Mouse (Mus musculus) liver, embryonic 13.5 days (tissue): ENCODE data around the gene Aaed1. TPM values are rescaled to one million over a fixed set of nuclear protein-coding genes. Genes with fewer than 3 reads are reported as not detected.

Experiments
- ATAC-seq: fragments of 200-750 bp; cut with Nextera tagmentation; 2 replicates; pipeline ENCODE4 v1.8.0; 2017; ENCODE audit warnings: low read depth, mild to moderate bottlenecking, moderate number of reproducible peaks, moderate library complexity
- DNase-seq: peaks from one replicate; pipeline ENCODE4 v3.0.0; 2022
- H3K27ac ChIP-seq: fragments of 300-500 bp; sonication (generic); 2 replicates; pipeline ENCODE4 v1.5.1; 2015; ENCODE audit warnings: moderate library complexity, mild to moderate bottlenecking, inconsistent platforms
- H3K27me3 ChIP-seq: fragments of 300-500 bp; sonication (generic); 2 replicates; pipeline ENCODE4 v1.6.1; 2015; ENCODE audit warnings: mild to moderate bottlenecking, inconsistent platforms
- H3K36me3 ChIP-seq: fragments of 300-500 bp; sonication (generic); 2 replicates; pipeline ENCODE4 v1.6.1; 2015; ENCODE audit warnings: mild to moderate bottlenecking, inconsistent platforms
- H3K4me1 ChIP-seq: fragments of 300-500 bp; sonication (generic); replicated peaks from 2 replicates; pipeline ENCODE4 v1.6.1; 2015; ENCODE audit warnings: inconsistent platforms
- H3K4me2 ChIP-seq: fragments of 300-500 bp; sonication (generic); 2 replicates; pipeline ENCODE4 v1.6.1; 2015; ENCODE audit warnings: inconsistent platforms, mild to moderate bottlenecking, moderate library complexity
- H3K4me3 ChIP-seq: fragments of 300-500 bp; sonication (generic); replicated peaks from 2 replicates; pipeline ENCODE4 v1.5.1; 2015; ENCODE audit warnings: mild to moderate bottlenecking, inconsistent platforms
- H3K9ac ChIP-seq: fragments of 300-500 bp; sonication (generic); 2 replicates; pipeline ENCODE4 v1.6.1; 2015; ENCODE audit warnings: mild to moderate bottlenecking, inconsistent platforms
- H3K9me3 ChIP-seq: fragments of 300-500 bp; sonication (generic); replicated peaks from 2 replicates; pipeline ENCODE4 v1.6.1; 2016; ENCODE audit warnings: inconsistent platforms
- WGBS: fragments of 180-500 bp; shearing (Covaris S2); methylation state at CpG from one replicate; pipeline ENCODE4 v1.1.7; 2015; ENCODE audit not compliant: insufficient replicate concordance; 5-methylcytosine and 5-hydroxymethylcytosine counted together
- polyA plus RNA-seq: library from polyadenylated mRNA; unstranded; fragments of >200 nt; fragmentation: Nextera tagmentation; extraction: Ambion mirVana; gene quantifications from 2 replicates; pipeline ENCODE4 v1.2.1, GENCODE M21; 2015

Aaed1 gene
- polyA plus RNA-seq, 1 experiment from 2014 or later: 21.6 TPM

GRCm38 (mm10) chr13:64332321-64332720, 19.8 kb upstream of the Aaed1 start:
- DNase-seq (no peak), ATAC-seq (no peak)
- Histone ChIP-seq H3K27me3 (no peaks in the 10 kb centered on the region), H3K4me1 (no peaks in the 10 kb centered on the region), H3K9me3 (no peaks in the 10 kb centered on the region), H3K9ac (no peak overlapping the region), H3K27ac (no peak overlapping the region), H3K36me3 (no peaks in the 10 kb centered on the region), H3K4me2 (no peak overlapping the region), H3K4me3 (no peak overlapping the region)
- WGBS: 57% methylated on average over 6 of the region's 6 CpGs

GRCm38 (mm10) chr13:64322561-64323281, 10.2 kb upstream of the Aaed1 start:
- Histone ChIP-seq H3K9me3 (no peaks in the 10 kb centered on the region), H3K27ac (no peak overlapping the region), H3K4me1 (peaks cover 4% of the 10 kb centered on the region; the same call in 1 of the 2 replicates), H3K36me3 (no peaks in the 10 kb centered on the region), H3K4me2 (no peak overlapping the region), H3K4me3 (no peak overlapping the region), H3K9ac (no peak overlapping the region), H3K27me3 (no peaks in the 10 kb centered on the region)
- DNase-seq (no peak), ATAC-seq (no peak)
- 48% methylated on average over 8 of the region's 8 CpGs for WGBS

GRCm38 (mm10) chr13:64320334-64320733, 7.8 kb upstream of the Aaed1 start:
- no peak for ATAC-seq
- no peaks in the 10 kb centered on the region for H3K36me3 ChIP-seq
- no peaks in the 10 kb centered on the region for H3K9me3 ChIP-seq
- no peak for DNase-seq
- no peak overlapping the region for H3K4me2 ChIP-seq
- H3K27ac ChIP-seq: no peak overlapping the region
- H3K4me3 ChIP-seq: no peak overlapping the region
- no peak overlapping the region for H3K9ac ChIP-seq
- 45% methylated on average over 8 of the region's 8 CpGs for WGBS
- H3K27me3 ChIP-seq: no peaks in the 10 kb centered on the region
- peaks cover 7% of the 10 kb centered on the region; the same call in 1 of the 2 replicates for H3K4me1 ChIP-seq

- Histone ChIP-seq H3K4me3 (no peak overlapping the region), H3K27ac (no peak overlapping the region), H3K36me3 (no peaks in the 10 kb centered on the region), H3K27me3 (no peaks in the 10 kb centered on the region), H3K9ac (no peak overlapping the region), H3K4me2 (no peak overlapping the region), H3K4me1 (peaks cover 5% of the 10 kb centered on the region; the same call in 1 of the 2 replicates), H3K9me3 (no peaks in the 10 kb centered on the region)
- DNase-seq (no peak), ATAC-seq (no peak)
Measured at GRCm38 (mm10) chr13:64319782-64320181, 7.3 kb upstream of the Aaed1 start.

- no peaks in the 10 kb centered on the region for H3K27me3 ChIP-seq
- no peaks in the 10 kb centered on the region for H3K36me3 ChIP-seq
- H3K9me3 ChIP-seq: no peaks in the 10 kb centered on the region
- no peak overlapping the region for H3K4me2 ChIP-seq
- no peak overlapping the region for H3K9ac ChIP-seq
- H3K27ac ChIP-seq: no peak overlapping the region
- WGBS: 79% methylated on average over 2 of the region's 2 CpGs
- DNase-seq (no peak), ATAC-seq (no peak)
- H3K4me3 ChIP-seq: no peak overlapping the region
- peaks cover 5% of the 10 kb centered on the region for H3K4me1 ChIP-seq
Measured at GRCm38 (mm10) chr13:64318355-64318754, 5.8 kb upstream of the Aaed1 start.

GRCm38 (mm10) chr13:64315483-64316050, 3.1 kb upstream of the Aaed1 start:
- H3K27me3 ChIP-seq: no peaks in the 10 kb centered on the region
- ATAC-seq (no peak), DNase-seq (peak; percentile 19)
- no peak overlapping the region for H3K4me2 ChIP-seq
- no peak overlapping the region for H3K9ac ChIP-seq
- peaks cover 26% of the 10 kb centered on the region for H3K4me1 ChIP-seq
- WGBS: 0% methylated on average over 3 of the region's 3 CpGs
- H3K27ac ChIP-seq: no peak overlapping the region
- no peaks in the 10 kb centered on the region for H3K36me3 ChIP-seq
- no peaks in the 10 kb centered on the region for H3K9me3 ChIP-seq
- no peak overlapping the region for H3K4me3 ChIP-seq

- Histone ChIP-seq H3K9me3 (no peaks in the 10 kb centered on the region), H3K4me3 (no peak overlapping the region), H3K4me2 (no peak overlapping the region), H3K27me3 (no peaks in the 10 kb centered on the region), H3K36me3 (no peaks in the 10 kb centered on the region), H3K4me1 (peaks cover 41% of the 10 kb centered on the region), H3K27ac (no peak overlapping the region), H3K9ac (no peak overlapping the region)
- 60% methylated on average over 3 of the region's 3 CpGs for WGBS
- ATAC-seq (no peak), DNase-seq (no peak)
Measured at GRCm38 (mm10) chr13:64314041-64314440, 1.5 kb upstream of the Aaed1 start.

GRCm38 (mm10) chr13:64312916-64313289, 393 bp upstream of the Aaed1 start:
- H3K9ac ChIP-seq: peak overlapping the region; percentile 64
- WGBS: 0% methylated on average over 2 of the region's 2 CpGs
- peak; percentile 39 for ATAC-seq

GRCm38 (mm10) chr13:64311266-64311665, 1.2 kb downstream of the Aaed1 start:
- H3K4me2 ChIP-seq: peak overlapping the region; percentile 89
- peak overlapping the region; percentile 92; the same call in 1 of the 2 replicates for H3K27ac ChIP-seq
- H3K4me1 ChIP-seq: peaks cover 48% of the 10 kb centered on the region
- H3K9me3 ChIP-seq: no peaks in the 10 kb centered on the region
- DNase-seq (no peak), ATAC-seq (no peak)
- no peaks in the 10 kb centered on the region for H3K27me3 ChIP-seq
- peak overlapping the region; percentile 70 for H3K4me3 ChIP-seq
- peak overlapping the region; percentile 84; the same call in 1 of the 2 replicates for H3K9ac ChIP-seq
- H3K36me3 ChIP-seq: peaks cover 17% of the 10 kb centered on the region
- 66% methylated on average over 1 of the region's 1 CpGs for WGBS

More at GRCm38 (mm10) chr13:64312916-64313289, 393 bp upstream of the Aaed1 start:
- H3K4me2 ChIP-seq: peak overlapping the region; percentile 89
- no peak for DNase-seq
- H3K4me3 ChIP-seq: peak overlapping the region; percentile 70
- no peaks in the 10 kb centered on the region for H3K9me3 ChIP-seq
- peaks cover 43% of the 10 kb centered on the region for H3K4me1 ChIP-seq
- peak overlapping the region; percentile 73 for H3K27ac ChIP-seq
- peaks cover 6% of the 10 kb centered on the region for H3K36me3 ChIP-seq
- no peaks in the 10 kb centered on the region for H3K27me3 ChIP-seq

- ATAC-seq: no peak
Measured at GRCm38 (mm10) chr13:64310585-64310984, 1.9 kb downstream of the Aaed1 start.

GRCm38 (mm10) chr13:64309842-64310241, 2.7 kb downstream of the Aaed1 start:
- no peak overlapping the region; the same call in 1 of the 2 replicates for H3K9ac ChIP-seq
- H3K27ac ChIP-seq: no peak overlapping the region

More at GRCm38 (mm10) chr13:64310585-64310984, 1.9 kb downstream of the Aaed1 start:
- no peak for DNase-seq
- 57% methylated on average over 6 of the region's 6 CpGs for WGBS
- Histone ChIP-seq H3K9me3 (no peaks in the 10 kb centered on the region), H3K27me3 (no peaks in the 10 kb centered on the region), H3K36me3 (peaks cover 17% of the 10 kb centered on the region), H3K4me2 (peak overlapping the region; percentile 89), H3K4me3 (peak overlapping the region; percentile 9), H3K9ac (no peak overlapping the region), H3K27ac (0 out of 2 replicates have a peak overlapping the region, but pooled peaks have one; percentile 29), H3K4me1 (peaks cover 46% of the 10 kb centered on the region)

More at GRCm38 (mm10) chr13:64309842-64310241, 2.7 kb downstream of the Aaed1 start:
- 11% methylated on average over 11 of the region's 11 CpGs for WGBS
- DNase-seq (no peak), ATAC-seq (no peak)
- H3K4me2 ChIP-seq: peak overlapping the region; percentile 89
- no peaks in the 10 kb centered on the region for H3K27me3 ChIP-seq
- H3K4me1 ChIP-seq: peaks cover 47% of the 10 kb centered on the region
- peaks cover 17% of the 10 kb centered on the region for H3K36me3 ChIP-seq
- H3K9me3 ChIP-seq: no peaks in the 10 kb centered on the region
- H3K4me3 ChIP-seq: no peak overlapping the region
